Mouse (Mus musculus): ENCODE results near the gene Mast3. TPM values are rescaled to one million over a fixed set of nuclear protein-coding genes. Genes with fewer than 3 reads are reported as not detected.

Gene Mast3
- total RNA-seq, 2 experiments from 2014 or later: 468 to 473 TPM

DNA sequence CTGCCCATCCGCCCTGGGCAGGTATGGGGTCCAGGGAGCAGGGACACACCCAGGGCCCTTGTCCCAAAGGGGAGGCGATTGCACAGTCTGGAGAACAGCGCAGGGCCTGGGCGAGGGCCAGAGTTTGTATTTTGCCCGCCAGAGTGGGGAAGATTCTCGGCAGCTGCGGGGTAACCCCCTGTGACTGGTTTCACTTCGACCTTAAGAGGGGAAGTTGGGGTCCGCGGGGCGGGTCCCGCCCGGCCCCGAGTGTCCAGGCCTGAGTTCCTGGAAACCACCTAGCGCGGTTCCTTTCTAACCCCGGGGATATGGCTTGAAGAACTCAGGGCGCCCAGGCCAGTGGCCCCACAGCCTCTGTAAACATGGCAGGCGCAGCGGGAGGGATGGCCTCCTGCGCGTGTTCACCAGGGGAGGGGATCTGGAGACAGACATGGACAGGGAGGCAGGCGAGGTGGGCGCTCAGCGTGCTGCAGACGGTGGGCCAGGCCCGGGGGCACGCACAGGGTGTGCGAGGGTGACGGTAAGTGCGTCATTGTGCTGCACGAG is 36.5 kb downstream of the Mast3 start:
- no peak for DNase-seq (ENCODE audit: low spot score in 2 of 2)
- no peak for TF ChIP-seq CTCF (conservative IDR thresholded peaks at IDR 0.05)
- no peak overlapping the region for H3K4me3 ChIP-seq
- H3K27ac ChIP-seq: 0 out of 2 replicates have a peak overlapping the region, but pooled peaks have one; percentile 10

DNA sequence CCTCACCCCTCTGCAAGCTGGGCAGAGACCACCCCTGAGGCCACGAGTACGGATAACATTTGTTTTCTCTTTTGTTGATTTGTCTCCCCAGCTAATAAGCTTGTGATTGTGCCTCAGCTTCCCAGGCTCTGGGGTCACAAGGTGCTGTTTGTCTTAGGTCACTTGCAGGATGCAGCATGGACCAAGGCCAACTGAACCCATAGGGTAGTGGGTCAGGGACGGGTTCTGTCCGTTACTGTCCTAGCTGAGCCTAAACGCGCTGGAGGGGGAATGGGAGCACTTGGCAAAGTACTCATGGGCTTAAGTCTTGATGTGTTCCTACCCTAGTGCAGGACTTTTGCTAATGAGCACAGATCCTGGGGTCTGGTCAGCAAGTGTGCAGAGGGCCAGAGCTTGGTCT is 37.4 kb downstream of the Mast3 start:
- no peak for TF ChIP-seq CTCF (conservative IDR thresholded peaks at IDR 0.05)
- H3K4me3 ChIP-seq: no peak overlapping the region
- DNase-seq (ENCODE audit: low spot score in 2 of 2): no peak
- no peak overlapping the region for H3K27ac ChIP-seq

DNA sequence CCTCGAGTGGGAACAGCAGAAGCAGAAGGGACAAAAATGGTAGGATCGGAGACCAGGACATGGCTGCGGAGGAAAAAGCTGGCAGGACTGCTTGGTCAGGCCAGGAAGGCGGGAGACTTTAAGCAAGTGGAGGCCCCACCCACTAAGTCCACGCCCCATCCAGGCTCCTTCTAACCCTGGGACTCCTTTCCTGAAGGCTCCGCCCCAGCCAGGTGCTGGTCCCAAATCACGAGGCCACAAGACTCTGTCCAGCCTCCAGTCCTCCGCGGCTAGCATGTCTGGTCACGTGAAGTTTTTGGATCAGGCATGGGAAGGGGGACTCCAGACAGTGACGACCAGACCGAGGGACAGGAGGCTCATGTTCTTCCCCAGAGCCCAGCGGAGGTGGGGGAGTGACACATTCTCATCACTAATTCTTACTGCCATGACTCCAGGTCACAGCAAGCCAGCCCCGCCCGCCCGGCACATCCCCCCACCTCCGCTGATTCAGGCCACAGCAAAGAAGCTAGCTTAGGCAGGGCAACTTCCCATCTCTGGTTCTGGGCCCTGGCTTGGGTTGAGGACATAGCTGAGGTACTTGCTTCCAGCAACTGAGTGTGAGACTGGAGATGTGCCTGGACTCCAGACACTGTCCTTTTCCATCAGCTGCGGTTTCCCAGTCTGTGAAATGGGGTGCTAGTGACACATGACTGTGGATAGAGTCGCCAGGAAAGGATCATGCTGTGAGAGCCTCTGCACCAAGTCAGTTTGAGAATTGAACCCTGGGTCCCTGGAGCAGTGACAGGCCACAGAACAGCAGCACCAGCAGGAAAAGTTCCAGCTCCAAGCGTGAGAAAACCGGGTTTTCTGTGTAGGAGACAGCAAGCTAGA is 38.0 kb downstream of the Mast3 start:
- peak overlapping the region; percentile 47 for H3K4me3 ChIP-seq
- peak overlapping the region; percentile 23; the same call in 1 of the 2 replicates for H3K27ac ChIP-seq
- no peak for TF ChIP-seq CTCF (conservative IDR thresholded peaks at IDR 0.05)
- no peak for DNase-seq (ENCODE audit: low spot score in 2 of 2)

DNA sequence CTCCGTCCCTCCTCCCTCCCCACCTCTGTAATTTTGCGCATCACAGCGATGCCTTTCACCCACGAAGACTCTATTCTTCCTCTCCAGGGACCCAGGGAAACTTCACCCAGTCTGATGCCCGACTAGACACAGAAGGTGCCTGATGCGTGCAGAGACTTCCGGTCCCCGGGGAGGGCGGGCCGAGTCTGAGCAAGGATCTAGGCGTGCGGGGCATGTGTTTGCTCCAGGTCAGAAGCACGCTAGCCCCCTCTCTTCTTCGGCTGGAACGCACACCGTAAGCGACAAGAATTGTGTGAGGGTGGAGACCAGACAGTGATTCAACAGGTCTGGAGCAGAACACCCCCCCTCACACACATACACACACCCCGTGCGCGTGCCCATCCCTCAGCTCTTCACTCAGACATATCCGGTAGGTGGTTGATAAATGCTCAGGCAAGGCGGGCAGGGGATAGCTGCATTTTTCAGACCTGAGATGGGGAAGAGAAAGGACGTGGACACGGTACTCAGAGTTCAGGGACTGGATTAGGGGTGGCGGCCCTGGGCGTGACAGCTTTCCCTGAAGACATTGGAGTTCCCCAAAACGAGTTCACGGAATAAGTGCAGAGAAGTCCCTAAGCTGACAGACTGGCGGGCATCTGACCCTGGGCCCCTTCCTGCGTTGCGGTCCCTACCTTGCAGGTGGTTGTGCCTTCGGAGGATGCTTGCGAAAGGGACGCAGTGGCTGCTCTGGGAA is 38.9 kb downstream of the Mast3 start:
- no peak for DNase-seq (ENCODE audit: low spot score in 2 of 2)
- TF ChIP-seq CTCF (conservative IDR thresholded peaks at IDR 0.05): no peak
- H3K27ac ChIP-seq: peak overlapping the region; percentile 23; the same call in 1 of the 2 replicates
- H3K4me3 ChIP-seq: peak overlapping the region; percentile 47

DNA sequence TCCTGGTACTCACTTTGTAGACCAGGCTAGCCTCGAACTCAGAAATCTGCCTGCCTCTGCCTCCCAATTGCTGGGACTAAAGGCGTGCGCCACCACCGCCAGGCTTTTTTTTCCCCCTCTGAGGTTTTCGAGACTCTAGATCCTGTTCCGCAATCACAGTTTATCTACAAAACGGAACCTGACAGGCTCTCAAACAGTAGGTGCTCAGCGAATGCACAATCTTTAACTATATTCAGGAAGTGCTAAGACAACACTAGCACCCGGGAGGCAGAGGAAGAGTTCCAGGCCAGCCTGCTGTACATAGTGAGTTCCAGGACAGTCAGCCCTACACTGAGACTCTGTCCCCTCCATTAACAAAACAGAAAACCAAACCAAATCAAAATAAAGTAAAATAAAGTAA is 39.5 kb downstream of the Mast3 start:
- Histone ChIP-seq H3K4me3 (peak overlapping the region; percentile 47; the same call in 1 of the 2 replicates), H3K27ac (peak overlapping the region; percentile 23; the same call in 1 of the 2 replicates)
- TF ChIP-seq CTCF (conservative IDR thresholded peaks at IDR 0.05): no peak
- DNase-seq (ENCODE audit: low spot score in 2 of 2): no peak

DNA sequence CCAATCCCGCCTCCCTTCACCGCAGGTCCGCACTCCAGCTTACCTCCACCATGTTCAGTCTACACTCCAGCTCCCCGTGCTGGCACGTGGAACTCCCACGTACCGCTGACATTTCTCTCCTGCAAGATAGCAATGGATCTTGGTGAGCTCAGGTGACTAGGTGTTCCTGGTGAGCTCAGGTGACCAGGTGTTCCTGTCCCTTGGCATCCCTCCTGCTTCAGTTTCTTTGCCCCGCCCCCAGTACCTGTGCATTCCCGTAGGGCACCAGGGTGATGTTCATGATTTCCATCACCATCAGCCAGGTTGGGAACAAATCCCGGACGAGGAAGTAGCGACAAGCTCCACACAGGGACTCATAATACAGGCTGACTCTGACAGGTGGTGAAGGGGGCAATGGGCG is 40.2 kb downstream of the Mast3 start:
- no peak for DNase-seq (ENCODE audit: low spot score in 2 of 2)
- H3K4me3 ChIP-seq: no peak overlapping the region
- no peak for TF ChIP-seq CTCF (conservative IDR thresholded peaks at IDR 0.05)
- no peak overlapping the region for H3K27ac ChIP-seq

DNA sequence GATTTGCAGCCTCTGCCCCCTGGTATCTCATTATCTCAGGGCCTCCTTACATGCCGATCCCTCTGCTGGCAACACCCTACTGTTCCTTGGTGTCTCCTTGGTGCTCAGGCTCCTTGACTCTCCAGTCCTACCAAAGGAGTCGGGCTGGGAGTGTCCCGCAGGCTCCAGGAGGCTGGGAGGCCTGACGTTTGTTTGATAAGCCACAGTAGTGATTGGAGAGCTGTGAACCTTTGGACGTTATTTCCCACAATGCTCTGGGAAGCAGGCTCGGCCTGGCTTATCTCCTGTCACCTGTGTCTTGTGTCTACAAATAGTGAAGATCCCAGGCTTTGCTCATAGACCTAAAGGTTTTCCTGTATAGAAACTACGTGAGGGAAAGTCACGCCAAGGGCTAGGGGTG is 40.8 kb downstream of the Mast3 start:
- no peak for TF ChIP-seq CTCF (conservative IDR thresholded peaks at IDR 0.05)
- Histone ChIP-seq H3K27ac (no peak overlapping the region), H3K4me3 (no peak overlapping the region)
- no peak for DNase-seq (ENCODE audit: low spot score in 2 of 2)

DNA sequence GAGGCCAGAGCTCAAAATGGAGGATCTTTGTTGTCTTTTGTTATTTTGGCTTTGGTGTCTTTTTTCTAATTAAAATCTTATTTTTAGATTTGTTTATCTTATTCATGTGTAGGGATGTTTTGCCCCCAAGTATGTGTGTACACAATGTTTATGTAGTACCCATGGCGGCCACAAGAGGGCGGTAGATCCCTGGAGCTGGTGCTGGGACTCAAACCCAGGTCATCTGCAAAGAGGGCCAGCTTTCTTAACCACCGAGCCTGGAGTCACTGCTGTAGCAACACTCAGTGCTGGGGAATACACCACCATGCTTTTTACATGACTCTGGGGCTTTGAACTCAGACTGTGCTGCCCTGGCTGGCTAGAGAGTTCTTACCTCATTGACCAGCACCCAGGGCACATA is 41.5 kb downstream of the Mast3 start:
- TF ChIP-seq CTCF (conservative IDR thresholded peaks at IDR 0.05): peak; percentile 90
- peak in 1 of 2 experiments; percentile 62 for DNase-seq (ENCODE audit: low spot score in 2 of 2)

DNA sequence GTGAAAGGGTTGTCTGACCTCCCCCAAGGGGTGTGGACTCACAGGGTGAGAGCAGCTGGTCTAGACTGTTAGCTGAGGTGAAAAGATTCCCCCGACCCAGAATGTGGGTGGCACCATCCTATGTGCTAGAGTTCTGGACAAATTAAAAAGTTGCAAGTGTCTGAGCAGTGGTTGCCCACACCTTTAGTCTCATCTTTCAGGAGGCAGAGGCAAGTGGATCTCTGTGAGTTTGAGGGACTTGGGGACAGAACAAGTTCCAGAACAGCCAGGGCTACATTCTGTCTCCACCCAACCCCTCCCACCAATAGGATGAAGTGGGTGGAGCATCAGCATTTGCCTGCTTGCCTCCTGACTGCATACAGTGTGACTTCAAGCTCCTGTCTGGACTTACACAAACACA is 42.7 kb downstream of the Mast3 start:
- no peak overlapping the region for H3K4me3 ChIP-seq
- no peak for DNase-seq (ENCODE audit: low spot score in 2 of 2)

More for the DNA sequence above, 41.5 kb downstream of the Mast3 start:
- Histone ChIP-seq H3K27ac (no peak overlapping the region), H3K4me3 (no peak overlapping the region)

DNA sequence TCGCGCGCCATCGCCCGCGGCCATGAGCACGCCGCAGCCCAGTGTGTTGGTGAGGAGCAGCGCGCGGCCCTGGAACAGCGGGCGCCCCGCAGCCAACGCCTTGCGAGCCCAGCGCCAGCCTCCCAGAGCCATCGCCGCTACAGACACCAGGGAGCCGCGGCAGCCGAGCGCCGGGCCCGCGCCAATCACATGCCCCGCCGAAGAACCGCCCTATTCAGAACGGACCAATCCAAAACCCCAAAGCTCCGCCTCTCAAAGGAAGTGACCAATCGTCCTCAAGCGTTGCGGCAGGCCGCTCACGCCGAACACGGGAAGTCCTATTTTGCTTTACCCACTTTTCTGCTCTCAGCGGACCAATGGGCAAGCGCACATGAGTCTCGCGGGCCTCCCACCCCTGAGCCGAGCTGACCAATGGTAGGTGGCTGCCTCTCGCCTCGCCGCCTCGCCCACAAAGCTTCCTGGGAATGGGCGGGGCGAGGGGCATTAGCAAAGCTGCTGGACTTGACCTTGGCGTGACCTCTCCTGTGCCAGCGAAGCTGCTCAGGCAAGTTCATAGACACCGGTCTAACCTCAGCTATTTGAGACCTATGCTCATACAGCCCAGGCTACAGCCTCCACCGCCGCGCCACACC is 44.0 kb downstream of the Mast3 start, which contains the start of gene Mpv17l2:
Mpv17l2 (minus strand) TSS at position 172 of the 632 bp plus-strand sequence.
- Histone ChIP-seq H3K4me3 (peak within 1 kb of the TSS; percentile 92), H3K27ac (peak within 1 kb of the TSS; percentile 94)
- TF ChIP-seq CTCF (conservative IDR thresholded peaks at IDR 0.05): no peak
- peak; percentile 95 to 99 for DNase-seq (ENCODE audit: low spot score in 2 of 2)

More for the DNA sequence above, 42.7 kb downstream of the Mast3 start:
- TF ChIP-seq CTCF (conservative IDR thresholded peaks at IDR 0.05): no peak
- no peak overlapping the region for H3K27ac ChIP-seq

DNA sequence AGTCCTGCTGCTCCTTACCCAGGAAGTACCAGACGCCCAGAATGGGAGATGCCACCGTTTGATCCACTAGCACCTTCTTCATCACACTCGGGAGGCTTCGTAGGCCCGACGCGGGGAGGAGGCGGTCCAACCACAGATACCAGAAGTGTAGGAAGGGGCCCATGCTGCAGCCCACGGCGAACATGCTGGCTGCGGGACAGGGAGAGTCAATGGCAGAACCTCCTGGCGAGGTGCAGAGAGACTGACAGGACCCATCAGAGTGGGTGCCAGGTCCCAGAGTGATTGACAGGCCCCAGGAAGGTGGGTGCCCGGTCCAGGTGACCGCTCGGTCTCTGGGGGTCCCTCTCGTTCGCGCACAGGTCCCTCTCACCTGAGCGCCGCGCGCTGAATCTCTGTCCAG is 44.5 kb downstream of the Mast3 start:
- DNase-seq (ENCODE audit: low spot score in 2 of 2): peak in 1 of 2 experiments; percentile 39
- Histone ChIP-seq H3K4me3 (peak overlapping the region; percentile 92), H3K27ac (peak overlapping the region; percentile 94)
- TF ChIP-seq CTCF (conservative IDR thresholded peaks at IDR 0.05): no peak

Data from layer of hippocampus, adult 2 months (tissue).